Mouse (Mus musculus) adrenal gland, adult 2 months (tissue): ENCODE results near the gene Bricd5. TPM values are rescaled to one million over a fixed set of nuclear protein-coding genes. Genes with fewer than 3 reads are reported as not detected.

Experiments
- DNase-seq: peaks from one replicate; pipeline ENCODE4 v3.0.0; 2021
- polyA plus RNA-seq: library from polyadenylated mRNA; depleted of rRNA; stranded (reverse); fragments of >200 nt; gene quantifications from 2 replicates; pipeline ENCODE4 v1.2.3, GENCODE M21; 2012
- total RNA-seq, 2 experiments: library from RNA; stranded (reverse); gene quantifications; 2 replicates each; pipeline ENCODE4 v1.2.3; 2021

The Bricd5 gene
- total and polyA plus RNA-seq, 3 experiments, result 0.38 to 0.69 (median 0.67) TPM

DNA sequence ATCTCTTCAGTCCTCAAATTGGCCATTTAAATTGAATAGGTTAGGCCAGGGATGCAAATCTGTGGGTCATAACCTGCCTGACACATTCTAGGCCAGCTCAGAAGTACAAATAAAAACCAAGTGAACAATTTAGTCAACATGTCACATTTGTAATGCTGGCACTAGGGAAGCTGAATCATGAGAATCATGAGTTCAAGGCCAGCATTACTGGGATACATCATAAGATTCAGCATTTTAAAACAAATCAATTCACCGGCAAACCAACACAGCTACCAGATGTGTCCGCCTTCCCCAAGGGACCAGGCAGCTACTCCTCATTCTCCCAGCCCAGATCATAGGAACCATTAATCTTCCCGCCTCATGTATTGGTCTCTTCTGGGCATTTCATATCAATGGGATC lies 9.8 kb downstream of the Bricd5 start:
- peak; percentile 48 for DNase-seq

DNA sequence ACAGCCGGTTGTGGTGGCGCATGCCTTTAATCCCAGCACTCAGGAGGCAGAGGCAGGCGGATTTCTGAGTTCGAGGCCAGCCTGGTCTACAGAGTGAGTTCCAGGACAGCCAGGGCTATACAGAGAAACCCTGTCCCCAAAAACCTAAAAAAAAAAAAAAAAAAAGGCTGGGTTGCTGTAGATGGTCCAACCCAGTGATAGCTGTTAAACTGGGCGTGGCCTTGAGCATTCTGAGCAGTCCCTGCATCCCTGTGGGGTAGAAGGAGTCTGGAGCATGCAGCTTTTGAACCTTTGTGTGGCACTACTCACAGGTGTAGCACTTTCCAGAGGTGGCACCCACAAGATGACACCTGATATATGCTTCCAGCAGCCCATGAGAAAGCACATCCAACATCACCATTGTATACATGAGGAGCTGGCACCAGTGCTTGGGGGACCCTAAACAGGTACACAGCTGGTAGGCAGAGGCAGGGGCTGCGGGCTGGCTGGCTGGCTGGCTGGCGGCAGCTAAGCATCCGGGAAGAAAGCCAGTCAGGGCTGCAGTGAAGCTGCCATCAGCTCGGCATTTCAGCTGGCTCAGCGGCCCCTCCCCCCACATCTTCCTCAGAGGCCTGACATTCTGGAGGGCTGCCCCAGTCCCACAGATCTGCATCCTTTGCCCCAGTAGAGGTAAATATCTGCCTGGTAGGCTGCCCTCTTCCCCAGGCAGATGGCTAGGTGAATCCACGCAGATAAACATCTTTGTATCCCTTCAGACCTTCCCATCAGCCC lies 11.6 kb downstream of the Bricd5 start:
- no peak for DNase-seq

DNA sequence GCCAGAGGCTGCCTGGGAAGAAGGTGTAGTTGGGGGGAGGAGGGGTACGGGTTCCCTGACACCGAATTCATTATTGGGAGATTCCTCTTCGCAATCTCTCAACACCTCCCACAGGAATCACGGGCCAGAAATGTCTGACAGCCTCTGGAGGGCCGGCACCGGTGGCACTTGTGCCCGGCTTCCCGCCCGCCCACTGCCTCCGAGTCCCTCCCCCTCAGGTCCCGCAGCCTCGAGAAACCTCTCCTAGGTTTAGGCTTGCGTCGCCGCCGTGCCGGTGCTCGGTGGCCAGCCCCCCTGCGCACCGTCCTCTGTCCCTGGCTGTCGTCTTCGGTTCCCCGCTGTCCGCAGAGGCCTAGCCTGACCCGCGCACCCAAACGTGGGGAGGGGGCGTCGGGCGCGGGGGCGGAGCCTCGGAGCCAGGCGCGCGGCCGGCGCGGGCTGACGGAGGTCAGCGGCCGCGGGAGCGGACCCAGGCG lies 14.5 kb downstream of the Bricd5 start, which contains the start of gene Caskin1:
TSS of gene Caskin1 (plus strand) at position 416 of the 476 bp plus-strand sequence.
- DNase-seq, result peak; percentile 75

DNA sequence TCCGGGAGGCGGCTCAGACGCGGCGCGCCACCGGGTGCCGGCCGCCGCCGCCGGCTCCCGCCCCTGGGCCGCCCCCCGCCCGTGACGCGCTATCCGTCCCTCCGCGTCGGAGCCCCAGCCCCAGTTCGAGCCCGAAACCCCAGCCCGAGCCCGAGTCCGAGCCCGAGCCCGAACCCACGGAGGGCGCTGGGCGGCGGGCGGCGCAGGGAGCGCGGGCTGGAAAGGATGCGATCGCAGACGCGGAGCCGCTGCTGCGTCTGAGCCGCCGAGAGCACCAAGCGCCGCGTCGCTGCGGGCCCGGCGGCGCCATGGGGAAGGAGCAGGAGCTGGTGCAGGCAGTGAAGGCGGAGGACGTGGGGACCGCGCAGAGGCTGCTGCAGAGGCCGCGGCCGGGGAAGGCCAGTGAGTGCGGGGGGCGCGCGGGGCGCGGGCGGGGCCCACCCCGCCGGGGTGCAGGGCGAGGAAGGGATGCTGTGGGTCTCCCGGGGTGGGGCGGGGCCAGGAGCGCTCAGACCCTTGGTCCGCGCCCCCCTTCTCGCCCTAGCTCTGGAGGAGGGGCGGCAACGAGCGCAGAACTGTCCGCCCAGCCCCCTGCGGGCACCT lies 15.1 kb downstream of the Bricd5 start:
- peak; percentile 65 for DNase-seq

DNA sequence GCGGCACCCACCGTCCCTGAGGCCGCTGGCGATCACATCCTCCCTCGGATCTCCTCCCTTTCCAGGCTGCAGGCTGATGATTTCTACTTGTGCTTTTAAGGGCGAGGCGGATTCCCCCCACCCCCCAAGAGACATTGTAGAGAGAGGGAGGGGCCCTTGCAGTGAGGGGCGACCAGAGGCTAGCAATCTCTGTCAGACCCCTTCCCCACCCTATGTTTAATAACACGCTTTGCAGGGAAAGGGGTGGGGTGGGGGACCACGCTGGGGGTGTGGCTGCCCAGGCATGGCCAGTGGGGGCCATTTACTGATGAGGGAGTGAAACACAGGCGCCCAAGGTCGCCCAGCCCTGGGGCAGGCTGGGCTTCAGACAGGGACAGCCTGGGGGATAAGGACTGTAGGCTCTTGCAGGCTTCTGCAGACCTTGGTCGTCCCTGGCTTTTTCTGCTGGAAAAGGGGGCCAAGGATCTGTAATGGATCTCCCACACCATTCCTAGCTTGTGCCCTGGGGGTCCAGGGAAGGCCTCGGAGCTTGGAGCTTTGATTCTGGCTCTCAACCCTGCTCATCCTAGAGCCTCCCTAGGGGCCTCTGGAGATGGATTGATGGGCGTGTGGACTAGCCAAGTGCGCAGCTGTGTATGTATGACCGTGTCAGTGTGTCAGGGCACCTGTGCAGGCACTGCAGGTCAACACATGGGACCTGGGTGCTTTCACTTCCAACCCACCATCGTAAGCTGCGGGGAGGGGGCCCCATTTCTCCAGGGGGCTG lies 15.8 kb downstream of the Bricd5 start:
- DNase-seq, result peak; percentile 60

DNA sequence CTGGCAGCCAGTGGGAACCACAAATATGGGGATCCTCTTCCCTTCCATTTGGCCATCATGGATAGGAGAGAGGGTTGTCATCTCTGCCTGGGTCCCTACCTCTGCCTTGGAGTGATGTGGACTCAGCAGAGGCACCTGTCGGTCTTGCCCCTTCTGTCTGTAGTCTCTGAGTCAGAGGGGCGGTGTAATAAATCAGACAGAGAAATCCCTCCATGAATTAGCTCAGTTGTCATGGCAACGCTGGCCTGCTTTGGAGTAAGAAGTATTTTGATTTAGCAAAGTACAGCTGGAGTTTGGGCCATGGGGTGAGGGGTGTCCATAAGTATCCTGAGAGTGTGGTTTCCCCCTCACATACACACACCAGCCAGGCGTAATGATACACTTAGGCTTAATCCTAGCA lies 16.7 kb downstream of the Bricd5 start:
- DNase-seq, result peak; percentile 63

DNA sequence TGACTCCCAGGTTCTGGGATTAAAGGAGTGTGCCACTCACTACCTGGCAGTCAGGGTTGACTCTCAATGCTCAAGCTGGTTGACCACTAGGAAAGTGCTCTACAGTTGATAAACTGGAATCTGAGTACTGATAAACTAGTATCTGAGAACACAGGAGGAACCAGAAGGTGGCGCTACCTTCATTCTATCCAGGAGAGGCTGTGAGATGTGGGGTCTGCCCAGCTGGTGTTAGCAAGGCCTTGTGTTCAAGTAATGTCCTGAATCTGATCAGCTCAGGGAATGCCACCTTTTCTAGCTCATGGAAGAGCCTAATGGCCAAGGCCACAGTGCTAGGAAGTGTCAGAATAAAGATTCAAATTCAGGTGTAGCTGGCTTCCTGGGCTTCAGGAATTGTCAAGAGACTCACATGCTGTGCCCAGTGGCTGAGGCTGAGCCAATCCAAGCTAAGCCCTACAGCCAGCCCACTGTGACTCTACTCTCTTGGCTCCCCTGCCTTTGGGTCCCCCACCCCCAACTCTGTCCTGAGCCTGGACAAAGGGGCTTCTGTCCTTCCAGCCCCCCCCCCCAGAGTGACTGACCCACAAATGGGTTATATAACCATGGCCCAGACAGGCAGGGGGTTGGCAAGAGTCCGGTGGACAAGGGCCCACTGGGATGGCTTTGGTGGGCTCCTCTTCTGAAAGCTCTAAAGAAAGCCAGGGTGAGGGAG lies 21.1 kb downstream of the Bricd5 start:
- no peak for DNase-seq

DNA sequence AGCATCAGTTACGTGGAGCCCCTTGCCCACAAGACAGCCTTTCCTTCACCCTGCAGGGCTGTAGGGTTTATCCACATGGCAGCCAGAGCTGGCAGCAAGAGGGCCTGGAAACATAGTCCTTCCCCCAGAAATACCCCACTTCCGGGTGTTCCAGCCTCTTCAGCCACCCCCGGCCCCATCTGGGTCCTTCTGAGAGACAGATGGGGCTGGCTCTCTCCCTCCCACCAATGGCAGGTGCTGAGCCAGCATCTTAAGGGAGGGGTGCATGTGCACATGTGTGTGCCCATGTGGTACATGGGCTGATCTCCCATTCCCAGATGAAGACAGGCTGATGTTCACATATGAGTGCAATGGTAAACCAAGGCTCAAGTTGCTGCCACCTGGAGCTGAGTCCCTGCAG lies 21.8 kb downstream of the Bricd5 start:
- DNase-seq, result no peak

DNA sequence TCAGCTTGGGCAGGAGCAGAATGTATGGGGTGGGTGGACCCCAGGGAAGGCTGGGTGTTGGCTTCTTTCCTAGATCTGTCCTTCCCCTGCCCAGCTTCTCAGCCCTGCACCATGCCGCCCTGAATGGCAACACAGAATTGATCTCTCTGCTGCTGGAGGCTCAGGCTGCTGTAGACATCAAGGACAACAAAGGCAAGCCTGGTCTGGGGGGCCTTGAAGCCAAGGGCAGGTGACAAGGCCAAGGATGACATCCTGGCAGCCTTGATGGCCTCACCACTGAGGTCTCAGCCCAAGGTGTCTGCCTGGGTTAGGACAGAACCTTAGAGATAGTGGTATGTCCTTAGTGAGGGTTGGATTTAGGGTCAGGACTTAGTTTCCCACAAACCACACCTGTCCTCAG lies 22.3 kb downstream of the Bricd5 start:
- DNase-seq, result peak; percentile 56

DNA sequence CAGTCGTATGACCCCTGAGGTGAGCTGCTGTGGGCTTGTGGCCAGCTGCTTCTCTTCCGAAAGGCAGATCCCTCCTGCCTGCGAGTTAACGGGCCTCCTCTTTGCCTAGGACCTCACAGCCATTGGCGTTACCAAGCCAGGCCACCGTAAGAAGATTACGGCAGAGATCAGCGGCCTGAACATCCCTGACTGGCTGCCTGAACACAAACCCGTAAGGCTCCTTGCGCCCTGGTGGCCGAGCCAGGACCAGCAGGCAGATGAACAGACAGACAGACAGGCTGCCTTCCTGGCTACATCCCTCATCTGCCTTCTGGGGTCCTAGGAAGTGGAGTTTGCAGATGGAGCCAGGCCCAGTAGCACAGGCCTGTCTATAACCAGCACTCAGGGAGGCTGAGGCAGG lies 28.5 kb downstream of the Bricd5 start:
- DNase-seq, result no peak

DNA sequence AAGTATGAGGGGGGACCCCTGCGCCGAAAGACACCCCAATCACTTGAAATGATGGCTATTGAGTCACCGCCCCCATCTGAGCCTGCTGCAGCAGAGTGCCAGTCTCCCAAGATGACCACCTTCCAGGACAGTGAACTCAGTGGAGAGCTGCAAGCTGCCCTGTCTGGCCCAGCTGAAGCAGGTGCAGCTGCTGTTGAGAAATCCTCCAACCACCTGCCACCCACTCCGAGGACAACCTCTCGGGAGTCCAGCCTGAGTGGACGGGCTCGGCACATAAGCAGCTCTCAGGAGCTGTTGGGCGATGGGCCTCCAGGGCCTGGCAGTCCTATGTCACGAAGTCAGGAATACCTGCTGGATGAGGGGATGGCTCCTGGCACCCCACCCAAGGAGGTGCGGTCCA lies 30.4 kb downstream of the Bricd5 start:
- no peak for DNase-seq

DNA sequence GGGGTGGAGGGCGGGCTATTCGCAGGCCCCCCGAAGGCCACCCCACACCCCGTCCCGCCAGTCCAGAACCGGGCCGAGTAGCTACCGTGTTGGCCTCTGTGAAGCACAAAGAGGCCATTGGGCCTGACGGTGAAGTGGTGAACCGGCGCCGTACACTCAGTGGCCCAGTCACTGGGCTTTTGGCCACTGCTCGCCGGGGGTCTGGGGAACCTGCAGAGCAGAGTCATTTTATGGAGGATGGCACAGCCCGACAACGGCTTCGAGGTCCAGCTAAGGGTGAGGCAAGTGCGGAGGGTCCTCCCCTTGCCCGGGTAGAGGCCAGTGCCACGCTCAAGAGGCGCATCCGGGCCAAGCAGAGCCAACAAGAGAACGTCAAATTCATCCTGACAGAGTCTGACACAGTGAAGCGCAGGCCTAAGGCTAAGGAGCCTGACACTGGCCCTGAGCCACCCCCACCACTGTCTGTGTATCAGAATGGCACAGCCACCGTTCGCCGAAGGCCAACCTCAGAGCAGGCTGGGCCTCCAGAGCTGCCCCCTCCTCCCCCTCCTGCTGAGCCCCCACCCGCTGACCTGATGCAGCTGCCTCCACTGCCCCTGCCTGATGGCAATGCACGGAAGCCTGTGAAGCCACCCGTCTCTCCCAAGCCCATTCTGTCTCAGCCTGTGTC lies 31.7 kb downstream of the Bricd5 start:
- no peak for DNase-seq

DNA sequence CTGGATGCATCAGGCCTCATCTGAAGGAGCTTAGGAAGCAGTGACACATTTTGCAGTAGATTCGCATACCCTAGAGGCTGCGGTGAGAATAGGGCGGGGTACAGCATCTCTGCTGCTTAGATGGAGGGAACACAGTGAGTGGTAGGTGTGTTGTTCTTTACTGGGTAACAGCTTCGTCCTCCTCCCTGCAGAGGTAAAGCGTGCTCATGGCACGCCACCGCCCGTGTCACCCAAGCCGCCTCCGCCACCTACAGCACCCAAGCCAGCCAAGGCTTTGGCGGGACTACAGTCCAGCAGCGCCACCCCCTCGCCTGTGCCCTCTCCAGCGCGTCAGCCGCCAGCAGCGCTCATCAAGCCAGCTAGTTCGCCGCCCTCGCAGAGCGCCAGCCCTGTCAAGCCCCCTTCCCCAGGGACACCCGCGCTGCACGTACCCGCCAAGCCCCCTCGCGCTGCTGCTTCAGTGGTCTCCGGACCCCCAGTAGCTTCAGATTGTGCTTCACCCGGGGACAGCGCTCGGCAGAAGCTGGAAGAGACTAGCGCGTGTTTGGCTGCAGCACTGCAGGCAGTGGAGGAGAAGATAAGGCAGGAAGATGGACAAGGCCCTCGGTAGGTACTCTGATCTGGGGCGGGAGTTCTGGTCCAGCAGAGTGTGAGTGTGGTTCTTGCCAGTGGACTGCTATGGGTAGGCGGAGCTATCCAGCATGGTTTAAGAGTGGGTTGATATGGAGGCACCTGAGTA lies 32.8 kb downstream of the Bricd5 start:
- DNase-seq, result peak; percentile 64

DNA sequence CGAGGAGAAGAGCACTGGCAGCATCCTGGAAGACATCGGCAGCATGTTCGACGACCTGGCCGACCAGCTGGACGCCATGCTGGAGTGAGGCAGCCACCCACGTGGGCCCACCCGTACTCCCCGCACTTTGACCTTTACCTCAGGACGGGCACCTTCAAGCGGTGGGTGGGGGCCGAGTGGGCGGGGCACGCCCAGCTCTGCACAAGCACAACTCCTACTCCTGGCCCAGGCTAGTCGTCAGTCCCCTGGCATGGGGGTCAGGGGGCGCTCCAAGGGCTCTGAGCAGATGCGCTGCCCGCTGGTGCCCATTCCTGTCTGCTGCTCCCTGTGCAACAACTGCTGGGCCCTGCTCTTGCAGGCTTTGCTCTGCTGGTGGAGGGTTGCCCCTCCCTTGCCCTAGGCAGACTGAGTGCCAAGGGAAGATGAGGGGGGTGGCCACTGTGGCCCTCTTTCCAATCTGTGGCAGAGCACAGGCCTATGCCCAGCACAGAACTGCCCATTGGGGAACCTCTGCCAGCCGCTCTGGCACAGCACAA lies 33.5 kb downstream of the Bricd5 start:
- no peak for DNase-seq

DNA sequence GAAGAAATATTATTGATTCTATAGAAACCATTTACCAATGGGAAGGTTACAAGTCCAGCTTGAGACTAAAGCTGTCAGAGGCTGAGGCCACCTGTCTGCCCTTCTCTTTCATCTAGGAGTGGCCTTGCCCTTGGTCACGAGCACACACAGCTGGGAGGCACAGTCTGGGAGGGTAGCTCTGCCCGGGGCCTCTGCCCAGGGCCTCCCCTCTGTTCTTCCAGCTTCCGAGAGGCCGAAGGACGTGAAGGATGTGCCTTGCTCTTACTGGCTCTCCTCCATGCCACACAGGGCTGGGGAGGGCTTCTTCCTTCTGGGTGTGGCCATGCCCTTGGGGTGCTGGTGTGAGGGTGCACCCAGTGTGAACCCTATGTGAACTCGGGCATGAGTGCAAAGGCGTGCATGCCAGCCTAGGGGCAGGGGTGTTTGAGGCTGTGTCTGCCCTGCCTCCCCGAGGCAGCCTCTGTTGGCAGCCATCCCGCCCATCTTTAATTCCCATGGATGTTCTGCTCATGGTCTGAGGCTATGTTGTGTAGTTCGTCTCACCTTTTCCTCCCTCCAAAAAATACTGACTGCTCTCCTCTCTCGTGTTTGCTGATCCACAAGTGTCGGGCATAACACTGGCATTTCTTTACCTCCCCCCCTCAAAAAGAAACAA lies 34.2 kb downstream of the Bricd5 start:
- DNase-seq, result peak; percentile 62

DNA sequence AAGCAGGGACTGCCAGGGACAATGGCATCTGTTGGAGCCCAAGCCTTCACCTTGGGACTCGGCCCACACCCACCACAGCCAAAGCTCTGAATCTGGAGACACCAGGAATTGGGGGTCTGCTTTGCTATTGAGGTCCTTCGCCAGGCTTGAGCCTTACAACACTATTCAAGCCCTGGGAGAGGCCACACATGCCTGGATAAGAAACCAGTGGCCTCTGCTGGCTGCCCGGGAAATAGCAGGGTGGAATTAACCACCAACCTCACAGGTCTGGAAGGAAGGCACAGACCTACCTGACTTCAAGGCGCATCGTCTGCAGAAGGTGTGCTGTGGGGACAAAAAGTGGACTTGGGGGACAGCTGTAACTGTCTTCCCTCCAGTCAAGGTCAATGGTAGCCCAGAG lies 39.9 kb downstream of the Bricd5 start:
- peak; percentile 66 for DNase-seq

DNA sequence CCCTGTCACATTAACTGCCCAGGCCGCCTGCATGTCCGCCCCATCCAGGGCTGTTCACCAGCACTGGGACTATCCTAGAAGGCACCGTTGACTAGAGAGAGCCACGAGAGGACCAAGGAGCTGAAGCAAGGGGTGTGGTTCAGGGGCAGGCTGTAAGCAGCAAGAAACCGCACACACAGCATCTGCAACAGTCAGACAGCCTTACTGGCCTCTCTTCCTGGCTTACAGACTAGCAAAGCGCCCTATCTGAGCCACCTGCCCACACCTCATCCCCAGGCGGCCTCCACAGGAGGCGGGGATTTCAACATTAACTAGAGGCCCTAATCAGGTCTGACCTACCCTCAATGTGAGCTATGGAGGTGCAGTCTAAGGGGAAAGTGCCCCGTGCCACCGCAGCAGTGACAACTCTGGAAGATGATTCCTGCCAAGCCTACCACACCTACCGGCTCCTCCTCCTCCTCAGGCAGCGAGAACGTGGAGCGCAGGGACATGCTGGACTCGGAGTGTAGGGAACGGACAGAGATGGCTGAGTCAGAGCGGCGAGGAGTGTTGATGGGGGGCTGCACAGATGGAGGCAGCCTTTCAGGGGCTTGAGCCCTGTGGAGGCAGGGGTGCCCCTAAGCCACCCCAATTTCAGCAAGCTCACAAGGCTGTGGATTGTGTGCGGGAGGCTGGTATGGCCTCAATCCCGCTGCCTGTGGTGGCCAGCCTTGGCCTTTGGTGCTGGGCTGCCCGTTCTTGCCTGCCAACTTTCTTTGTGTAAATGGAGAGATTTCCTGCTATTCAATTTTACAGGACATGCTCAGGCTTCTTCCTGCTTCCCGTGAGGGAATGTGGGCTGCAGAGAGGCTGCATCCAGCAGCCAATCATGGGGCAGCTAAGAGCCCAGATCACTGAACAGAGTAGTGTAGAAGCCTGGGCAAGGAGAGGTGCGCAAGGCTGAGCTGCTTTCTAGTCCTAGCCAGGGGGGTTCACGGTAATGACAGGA lies 40.9 kb downstream of the Bricd5 start:
- no peak for DNase-seq

DNA sequence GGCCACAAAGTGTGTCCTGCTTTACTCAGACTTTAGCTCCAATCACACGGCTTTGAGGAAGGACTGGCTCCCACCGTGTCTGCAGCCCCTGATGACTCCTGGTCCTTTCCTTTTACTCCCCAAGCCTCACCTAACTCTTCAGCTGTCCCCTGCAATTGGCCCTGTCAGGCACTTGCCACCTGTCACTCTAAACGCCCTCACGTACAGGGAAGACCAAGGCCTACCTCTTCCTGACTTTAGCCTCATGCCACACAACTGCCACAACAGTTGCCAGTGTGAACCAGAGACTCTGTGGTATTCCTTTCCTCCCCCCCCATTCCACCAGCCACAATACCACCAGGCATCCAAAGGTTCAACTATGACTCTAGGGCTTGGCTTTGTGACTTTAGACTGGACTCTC lies 46.8 kb downstream of the Bricd5 start:
- no peak for DNase-seq

DNA sequence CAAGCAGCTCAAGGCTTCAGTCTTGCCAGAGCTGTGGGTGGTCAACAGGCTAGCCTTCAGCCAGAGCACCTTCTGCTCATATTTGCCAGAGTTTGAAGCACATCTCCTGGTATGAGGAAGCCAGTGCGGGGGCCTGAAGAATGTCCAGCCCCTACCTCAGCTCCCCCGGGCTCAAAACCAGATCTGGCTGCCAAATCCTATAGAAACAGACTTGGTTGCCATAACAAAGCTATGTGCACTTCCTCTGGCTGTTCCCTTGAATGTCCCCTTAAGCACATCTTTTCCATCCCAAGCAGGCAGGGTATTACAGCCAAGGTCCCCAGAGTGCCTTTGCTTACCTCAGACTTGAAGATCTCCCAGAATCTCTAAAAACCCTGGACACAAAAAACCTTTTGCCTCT lies 51.0 kb downstream of the Bricd5 start:
- DNase-seq, result no peak
